Mouse (Mus musculus): ENCODE data around the gene Rflnb.

Rflnb gene

DNA sequence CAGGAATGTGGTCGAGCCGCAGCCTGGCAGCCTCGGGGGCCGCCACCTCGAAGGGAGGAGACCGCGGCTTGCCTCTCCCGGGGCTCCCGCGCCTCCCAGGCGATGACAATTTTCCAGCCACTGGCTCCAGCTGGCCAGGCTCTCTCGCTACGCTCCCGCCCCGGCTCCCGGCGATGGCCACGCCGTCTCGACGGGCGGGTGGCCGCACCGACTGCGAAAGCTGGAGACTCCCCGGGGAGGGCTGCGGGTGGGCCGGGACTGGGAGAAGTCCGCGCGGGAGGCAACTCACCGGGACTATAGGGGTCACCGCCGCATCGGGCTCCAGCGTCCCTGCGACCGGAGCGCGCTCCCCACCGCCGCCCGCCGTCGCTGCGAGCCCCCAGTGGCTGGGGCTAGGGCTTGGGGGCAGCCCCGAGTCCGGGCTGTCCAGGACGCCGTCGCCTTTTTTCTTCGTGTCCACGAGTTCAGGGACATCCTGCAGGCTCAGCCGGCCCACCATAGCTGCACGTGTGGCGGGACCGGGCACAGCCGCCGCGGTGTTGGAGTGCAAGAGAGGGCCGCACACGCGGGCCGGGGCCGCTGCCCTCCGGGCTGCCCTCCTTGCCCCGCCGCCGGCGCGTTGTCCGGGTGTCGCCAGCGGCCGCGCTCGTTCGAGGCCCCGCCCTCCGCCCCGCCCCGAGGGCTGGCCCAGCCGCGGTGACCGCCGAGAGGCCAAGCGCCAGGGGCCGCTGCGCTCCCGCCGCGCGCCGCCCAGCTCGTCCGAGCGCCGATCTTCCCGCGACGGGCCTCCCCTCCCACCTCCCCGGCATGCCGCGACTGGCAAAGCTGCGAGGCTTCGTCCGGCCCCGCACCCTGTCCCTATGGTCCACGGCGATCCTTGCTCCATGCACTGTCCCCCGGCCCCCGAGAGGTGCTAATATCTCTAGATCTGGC lies at the start of gene Rflnb:
Rflnb (minus strand) TSS at position 644 of the 933 bp plus-strand sequence.
- peak; percentile 75; the same call in 1 of the 2 replicates for ATAC-seq (ENCODE audit: insufficient number of reproducible peaks, low FRiP score, low TSS enrichment)

DNA sequence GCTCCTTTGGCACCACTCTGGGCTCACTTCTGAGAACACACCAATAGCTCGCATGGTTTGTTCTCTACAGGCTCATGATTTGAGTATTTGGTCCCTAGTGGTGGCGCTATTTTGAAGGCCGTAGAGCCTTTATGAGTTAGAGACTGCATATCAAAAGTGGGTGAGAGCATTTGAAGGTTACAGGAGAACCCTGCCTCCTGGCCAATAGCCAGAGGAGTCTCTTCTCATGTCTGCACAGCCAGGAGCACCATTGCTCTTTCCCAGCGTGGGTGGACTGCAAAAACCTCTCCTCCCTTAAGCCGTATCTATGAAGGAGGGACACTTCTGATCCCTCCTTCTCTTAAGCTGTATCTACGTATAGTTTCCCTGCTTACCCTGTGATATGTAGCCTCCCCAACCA lies 49.8 kb upstream of the Rflnb start:
- ATAC-seq (ENCODE audit: insufficient number of reproducible peaks, low FRiP score, low TSS enrichment), result no peak

GRCm38 (mm10) chr11:76074296-76075093 lies 46.9 kb upstream of the Rflnb start:
- no peak for ATAC-seq (ENCODE audit: insufficient number of reproducible peaks, low FRiP score, low TSS enrichment)

- ATAC-seq (ENCODE audit: insufficient number of reproducible peaks, low FRiP score, low TSS enrichment), result no peak
Observed at GRCm38 (mm10) chr11:76069816-76070215, 42.2 kb upstream of the Rflnb start.

DNA sequence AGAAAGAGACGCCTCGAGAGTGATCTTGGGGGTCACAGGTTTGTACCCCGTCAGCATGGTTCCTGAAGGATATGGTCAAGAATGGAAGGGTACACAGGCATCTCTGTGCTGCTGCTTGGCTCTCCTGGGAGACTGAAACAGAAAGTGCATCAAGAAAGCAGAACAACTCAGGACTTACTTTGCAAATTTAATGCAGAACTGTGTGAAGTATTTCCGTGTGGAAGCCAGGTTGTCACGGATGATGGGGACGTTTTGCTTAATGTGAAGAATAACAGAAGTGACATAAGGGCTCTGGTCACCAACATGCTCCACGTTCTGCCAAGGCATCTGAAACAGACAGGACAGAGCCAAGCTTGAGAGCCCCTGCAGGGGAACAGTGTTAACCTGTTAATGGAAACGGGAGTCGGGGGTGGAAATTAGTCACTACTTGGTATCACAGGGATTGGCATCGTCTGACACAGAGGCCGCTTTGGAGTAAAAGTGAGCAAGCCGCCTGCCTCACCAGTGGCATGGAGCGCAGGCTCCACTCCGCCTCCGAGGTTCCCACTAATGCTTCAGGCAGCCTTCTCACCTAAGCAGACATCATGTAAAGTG lies 39.1 kb upstream of the Rflnb start:
- ATAC-seq (ENCODE audit: insufficient number of reproducible peaks, low FRiP score, low TSS enrichment), result peak; percentile 56; the same call in 1 of the 2 replicates

- ATAC-seq (ENCODE audit: insufficient number of reproducible peaks, low FRiP score, low TSS enrichment), result peak; percentile 56; the same call in 1 of the 2 replicates
Observed at GRCm38 (mm10) chr11:76065521-76066095, 38.0 kb upstream of the Rflnb start.

GRCm38 (mm10) chr11:76064411-76064810 lies 36.8 kb upstream of the Rflnb start:
- no peak for ATAC-seq (ENCODE audit: insufficient number of reproducible peaks, low FRiP score, low TSS enrichment)

GRCm38 (mm10) chr11:76060906-76061305 lies 33.3 kb upstream of the Rflnb start:
- no peak for ATAC-seq (ENCODE audit: insufficient number of reproducible peaks, low FRiP score, low TSS enrichment)

GRCm38 (mm10) chr11:76059971-76060370 lies 32.4 kb upstream of the Rflnb start:
- no peak for ATAC-seq (ENCODE audit: insufficient number of reproducible peaks, low FRiP score, low TSS enrichment)

GRCm38 (mm10) chr11:76056487-76056886 lies 28.9 kb upstream of the Rflnb start:
- ATAC-seq (ENCODE audit: insufficient number of reproducible peaks, low FRiP score, low TSS enrichment), result no peak

- ATAC-seq (ENCODE audit: insufficient number of reproducible peaks, low FRiP score, low TSS enrichment), result peak; percentile 64; the same call in 1 of the 2 replicates
Observed at GRCm38 (mm10) chr11:76052496-76052895, 24.9 kb upstream of the Rflnb start.

- no peak for ATAC-seq (ENCODE audit: insufficient number of reproducible peaks, low FRiP score, low TSS enrichment)
Observed at GRCm38 (mm10) chr11:76050967-76051512, 23.5 kb upstream of the Rflnb start.

DNA sequence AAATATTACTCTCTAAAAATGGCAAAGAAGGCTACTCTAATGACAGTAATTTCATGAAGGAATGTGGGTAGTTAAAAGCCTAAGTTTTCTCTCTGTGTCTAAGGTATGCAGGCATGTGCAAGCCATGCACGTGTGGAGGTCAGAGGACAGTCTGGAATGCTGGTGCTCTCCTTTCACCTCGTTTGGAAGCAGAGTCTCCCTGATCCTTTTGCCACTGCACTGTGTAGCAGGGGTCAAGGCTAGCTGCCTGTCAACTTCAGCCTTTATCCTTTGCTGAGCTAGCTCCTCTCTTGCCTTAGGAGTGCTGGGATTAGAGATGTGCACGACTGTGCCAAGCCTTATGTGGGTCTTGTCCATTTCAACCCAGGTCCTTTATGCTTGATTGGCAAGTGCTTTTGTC lies 22.9 kb upstream of the Rflnb start:
- no peak for ATAC-seq (ENCODE audit: insufficient number of reproducible peaks, low FRiP score, low TSS enrichment)

GRCm38 (mm10) chr11:76045367-76045766 lies 17.8 kb upstream of the Rflnb start:
- ATAC-seq (ENCODE audit: insufficient number of reproducible peaks, low FRiP score, low TSS enrichment), result no peak

DNA sequence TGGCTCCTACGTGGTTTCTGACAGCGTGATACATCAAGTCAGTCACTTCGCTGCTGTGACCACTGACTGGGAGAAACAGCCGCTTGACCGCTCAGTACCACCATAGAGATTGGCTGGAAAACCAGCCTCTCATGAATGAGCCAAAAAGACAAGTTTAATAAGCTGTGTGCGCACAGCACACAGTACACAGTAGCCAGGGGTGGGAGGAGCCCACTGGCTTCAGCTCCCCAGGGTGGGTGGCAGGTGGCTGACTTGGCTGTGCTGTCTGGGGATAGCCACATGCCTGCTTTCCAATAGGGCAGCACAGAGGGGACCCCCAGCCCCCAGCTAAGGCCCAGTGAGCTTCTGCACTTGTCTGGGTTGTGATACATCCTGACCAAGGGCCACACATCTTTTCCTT lies 16.9 kb upstream of the Rflnb start:
- ATAC-seq (ENCODE audit: insufficient number of reproducible peaks, low FRiP score, low TSS enrichment), result no peak

DNA sequence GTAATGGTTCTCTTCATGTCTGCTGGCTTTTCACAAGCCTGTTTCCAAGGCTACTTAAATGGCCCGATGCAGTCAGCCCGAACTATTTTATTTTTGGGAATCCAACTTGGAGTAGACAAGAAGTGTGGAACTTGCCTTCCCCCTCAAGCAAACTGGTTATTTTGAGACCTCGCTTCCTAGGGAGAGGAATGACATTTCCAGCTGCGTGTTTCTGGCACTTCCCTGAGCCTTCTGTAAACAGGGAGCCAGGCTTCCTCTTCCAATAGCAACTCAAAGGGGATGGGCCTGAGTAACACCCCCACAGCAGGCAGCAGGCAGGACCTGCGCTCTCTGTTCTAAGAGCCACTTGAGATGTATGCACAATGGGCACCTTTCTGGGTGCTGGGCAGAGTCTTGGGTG lies 15.3 kb upstream of the Rflnb start:
- no peak for ATAC-seq (ENCODE audit: insufficient number of reproducible peaks, low FRiP score, low TSS enrichment)

GRCm38 (mm10) chr11:76042041-76042638 lies 14.6 kb upstream of the Rflnb start:
- no peak for ATAC-seq (ENCODE audit: insufficient number of reproducible peaks, low FRiP score, low TSS enrichment)

- ATAC-seq (ENCODE audit: insufficient number of reproducible peaks, low FRiP score, low TSS enrichment), result no peak
Observed at GRCm38 (mm10) chr11:76040761-76041376, 13.3 kb upstream of the Rflnb start.

- no peak for ATAC-seq (ENCODE audit: insufficient number of reproducible peaks, low FRiP score, low TSS enrichment)
Observed at GRCm38 (mm10) chr11:76040106-76040505, 12.5 kb upstream of the Rflnb start.

All from cerebellum, adult (tissue).